Mouse (Mus musculus) thymus, postnatal 0 days (tissue): Measurements from ENCODE around the gene Rhox2h. TPM values are rescaled to one million over a fixed set of nuclear protein-coding genes. Genes with fewer than 3 reads are reported as not detected.
"Not testable (repeated sequence)": the region's sequence is repeated elsewhere in the genome, so short reads cannot be mapped to it uniquely, and the experiment has no call there.

Source experiments
- DNase-seq: peaks from one replicate; pipeline ENCODE4 v3.0.0-alpha.2; 2015; ENCODE audit warnings: low spot score
- polyA plus RNA-seq: library from polyadenylated mRNA; unstranded; fragments of >200 nt; fragmentation: Nextera tagmentation; extraction: Ambion mirVana; gene quantifications from 2 replicates; pipeline ENCODE4 v1.2.1, GENCODE M21; 2015

Rhox2h gene
- not detected in 2 replicates for polyA plus RNA-seq

DNA sequence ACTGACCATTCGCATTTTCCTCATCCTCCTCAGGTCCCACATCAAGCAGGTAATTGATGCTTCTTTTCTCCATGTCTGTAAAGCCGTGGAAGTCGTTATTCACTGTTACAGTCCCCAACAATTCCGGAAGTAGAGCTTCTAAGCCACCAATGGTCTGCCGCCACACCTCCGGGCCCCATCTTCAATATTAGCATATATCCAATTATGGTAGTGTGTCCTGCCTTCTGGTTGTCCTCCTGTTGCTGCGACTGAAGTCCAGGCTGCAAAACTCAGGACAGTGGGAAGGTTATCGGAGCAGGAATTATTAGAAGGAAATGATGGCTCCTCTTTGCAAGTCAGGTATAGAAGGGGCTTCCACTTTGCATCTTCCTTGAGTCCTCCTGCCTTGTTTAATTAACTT is at the start of gene Rhox2h:
TSS of gene Rhox2h (minus strand) at position 101 of the 400 bp plus-strand sequence.
- not testable (repeated sequence) for DNase-seq

DNA sequence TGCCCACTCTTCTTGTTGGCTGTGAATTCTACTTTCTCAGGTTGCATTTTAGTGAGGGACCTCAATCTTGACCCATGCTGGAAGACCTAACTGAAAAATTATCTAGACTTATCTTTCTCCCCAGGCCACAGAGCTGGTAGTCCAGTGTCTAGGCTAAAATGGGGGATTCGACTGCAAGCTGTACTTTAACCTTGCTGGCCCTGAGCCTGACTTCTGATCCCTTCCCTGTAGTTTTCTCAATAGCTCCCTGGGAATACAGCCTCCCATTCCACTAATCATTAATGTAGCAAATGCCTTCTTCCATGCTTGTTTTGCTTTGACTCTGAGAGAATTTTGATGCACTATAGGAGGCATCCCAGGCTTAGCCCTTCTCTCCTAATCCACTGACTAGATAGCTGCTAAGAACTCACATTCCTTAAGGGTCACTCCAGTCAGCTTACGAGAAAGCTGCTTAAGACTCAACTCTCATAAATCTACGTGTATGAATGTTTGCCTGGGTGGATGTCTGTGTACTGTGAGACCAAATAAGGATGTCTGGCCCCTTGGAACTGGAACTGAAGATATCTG is 28.8 kb upstream of the Rhox2h start:
- DNase-seq: no peak

DNA sequence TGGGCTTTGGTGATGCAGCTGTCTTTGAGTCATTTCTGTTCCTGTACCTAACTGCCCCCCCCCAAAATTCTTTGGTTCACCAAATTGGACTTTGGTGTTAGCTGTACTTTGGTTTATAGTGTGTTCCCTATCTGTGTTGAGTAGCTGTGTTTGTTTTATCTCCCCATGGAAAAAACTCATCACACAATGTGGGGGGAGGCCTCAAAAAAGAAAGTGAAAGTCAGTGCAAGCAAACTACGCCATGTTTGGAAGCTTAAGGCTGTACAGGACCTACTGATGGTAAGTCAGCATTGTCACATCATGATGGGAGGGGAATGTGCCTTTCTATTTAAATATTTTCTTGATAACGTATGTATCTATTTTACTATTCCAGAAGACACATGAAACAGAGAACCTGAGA is 19.2 kb upstream of the Rhox2h start:
- no peak for DNase-seq

DNA sequence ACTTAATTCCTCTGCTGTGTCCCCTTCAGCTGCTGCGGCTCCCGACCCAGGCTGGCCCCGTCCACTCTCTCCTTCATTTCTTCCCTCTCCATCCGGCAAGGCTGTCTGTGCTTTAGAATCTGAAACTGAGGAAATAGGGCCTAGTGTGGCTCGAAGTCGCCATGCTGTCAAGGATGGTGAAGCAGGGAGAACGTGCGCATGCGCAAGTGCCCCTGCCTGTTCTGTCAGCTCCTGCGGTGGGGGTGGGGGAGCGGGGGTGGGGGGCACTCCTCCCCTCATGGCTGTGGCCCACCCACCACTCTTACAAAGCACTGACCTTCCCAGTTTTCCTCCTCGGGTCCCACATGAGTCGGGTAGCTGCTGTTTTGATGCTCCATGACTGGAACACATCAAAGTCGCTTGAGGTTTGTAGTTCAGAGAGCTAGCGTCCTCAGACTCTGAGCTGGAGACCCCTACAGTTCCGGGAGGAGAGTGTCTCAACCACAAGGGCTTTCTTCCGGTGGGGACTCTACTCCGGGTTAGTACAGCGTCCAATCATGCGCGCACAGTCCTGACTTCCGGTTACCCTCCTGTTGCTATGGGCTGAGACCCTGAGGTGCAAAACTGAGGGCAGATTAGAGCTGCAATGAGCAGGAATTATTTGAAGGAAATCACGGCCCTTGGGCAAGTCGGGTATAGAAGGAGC is 10.1 kb upstream of the Rhox2h start:
- no peak for DNase-seq

DNA sequence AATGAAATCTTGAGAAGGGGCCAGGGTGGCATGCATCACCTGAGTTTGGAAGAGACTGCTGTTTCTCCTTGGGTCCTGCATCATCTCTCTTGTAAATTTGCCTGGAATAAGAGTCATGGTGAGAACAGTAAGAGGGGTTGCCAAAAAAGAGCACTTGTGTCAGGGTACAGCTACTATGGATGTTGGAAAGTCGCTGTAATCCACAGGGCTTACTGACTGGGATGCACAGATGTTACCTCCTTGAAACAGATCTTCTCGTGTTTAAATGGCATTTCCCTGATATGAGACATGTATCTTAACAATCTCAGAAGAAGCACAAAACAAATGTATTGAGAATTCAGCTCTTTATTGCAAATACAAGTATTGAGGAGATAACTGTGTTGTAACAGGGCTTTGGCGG is 4.4 kb downstream of the Rhox2h start, which contains the start of gene Rhox3h:
TSS of gene Rhox3h (minus strand) at position 101 of the 400 bp plus-strand sequence.
- DNase-seq: not testable (repeated sequence)

DNA sequence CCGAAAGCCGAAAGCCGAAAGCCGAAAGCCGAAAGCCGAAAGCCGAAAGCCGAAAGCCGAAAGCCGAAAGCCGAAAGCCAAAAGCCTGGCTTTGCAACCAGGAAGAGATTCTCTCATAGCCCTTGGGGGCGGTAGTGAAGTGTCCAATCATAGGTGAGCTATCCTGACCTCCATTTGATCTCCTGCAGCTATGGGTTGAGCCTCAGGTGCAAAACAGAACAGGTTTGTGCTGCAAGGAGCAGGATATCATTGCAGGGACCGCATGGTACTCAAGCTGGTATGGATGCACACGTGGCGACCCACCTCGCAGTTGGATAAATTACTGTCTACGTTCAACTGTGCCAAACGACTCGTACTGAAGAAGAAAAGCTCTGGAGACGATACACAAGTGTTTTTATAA is 21.9 kb downstream of the Rhox2h start, which contains the start of gene Rhox4g:
TSS of gene Rhox4g (minus strand) at position 101 of the 400 bp plus-strand sequence.
- DNase-seq: not testable (repeated sequence)

DNA sequence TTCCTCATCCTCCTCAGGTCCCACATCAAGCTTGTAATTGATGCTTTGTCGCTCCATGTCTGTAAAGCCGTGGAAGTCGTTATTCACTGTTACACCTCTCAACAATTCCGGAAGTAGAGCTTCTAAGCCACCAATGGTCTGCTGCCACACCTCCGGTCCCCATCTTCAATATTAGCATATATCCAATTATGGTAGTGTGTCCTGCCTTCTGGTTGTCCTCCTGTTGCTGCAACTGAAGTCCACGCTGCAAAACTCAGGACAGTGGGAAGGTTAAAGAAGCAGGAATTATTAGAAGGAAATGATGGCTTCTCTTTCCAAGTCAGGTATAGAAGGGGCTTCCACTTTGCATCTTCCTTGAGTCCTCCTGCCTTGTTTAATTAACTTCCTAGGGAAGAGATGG is 29.7 kb downstream of the Rhox2h start, which contains the start of gene Rhox2g:
TSS of gene Rhox2g (minus strand) at position 101 of the 400 bp plus-strand sequence.
- DNase-seq: not testable (repeated sequence)

DNA sequence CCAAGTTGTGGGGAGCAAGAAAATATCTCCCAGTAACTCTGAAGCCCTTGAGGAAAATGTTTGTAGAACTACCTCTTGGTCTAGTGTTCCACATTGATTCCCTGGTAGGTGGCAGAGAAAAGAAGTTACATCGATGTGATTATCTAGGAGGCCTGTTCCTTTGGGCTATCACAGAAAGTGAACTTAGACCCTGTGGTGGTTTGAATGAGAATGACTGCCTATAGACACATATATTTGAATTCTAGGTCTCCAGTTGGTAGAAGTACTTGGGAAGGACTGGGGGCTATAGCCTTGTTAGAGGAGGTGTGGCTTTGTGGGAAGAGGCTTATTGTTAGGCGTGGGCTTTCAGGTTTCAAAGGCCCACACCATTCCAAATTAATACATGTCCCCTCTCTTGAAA is 44.6 kb downstream of the Rhox2h start, which contains the start of gene Rhox3g:
TSS of gene Rhox3g (minus strand) at position 101 of the 400 bp plus-strand sequence.
- DNase-seq: not testable (repeated sequence)

Other genes with a start within 250 kb of the Rhox2h start
- 6.4 and 8.1 TPM in 2 replicates for gene Rhox4b, start 240.8 kb downstream of the Rhox2h start, polyA plus RNA-seq
- gene Rhox2c, start 219.6 kb downstream of the Rhox2h start, polyA plus RNA-seq: not detected in 2 replicates
- gene Rhox3c, start 214.7 kb downstream of the Rhox2h start, polyA plus RNA-seq: not detected in 2 replicates
- gene Rhox4c, start 192.9 kb downstream of the Rhox2h start, polyA plus RNA-seq: not detected in 2 replicates
- not detected in 2 replicates for gene Rhox2d, start 179.8 kb downstream of the Rhox2h start, polyA plus RNA-seq
- gene Rhox4d, start 158.9 kb downstream of the Rhox2h start, polyA plus RNA-seq: not detected in 2 replicates
- not detected in 2 replicates for gene Rhox2e, start 142.8 kb downstream of the Rhox2h start, polyA plus RNA-seq
- not detected in 2 replicates for gene Rhox3e, start 131.3 kb downstream of the Rhox2h start, polyA plus RNA-seq
- gene Rhox4e, start 115.9 kb downstream of the Rhox2h start, polyA plus RNA-seq: not detected in 2 replicates
- 0.23 and 0.32 TPM in 2 replicates for gene Rhox2f, start 101.9 kb downstream of the Rhox2h start, polyA plus RNA-seq
- not detected in 2 replicates for gene Rhox3f, start 92.3 kb downstream of the Rhox2h start, polyA plus RNA-seq
- gene Rhox4f, start 65.6 kb downstream of the Rhox2h start, polyA plus RNA-seq: not detected in 2 replicates
- not detected in 2 replicates for gene Rhox3g, start 44.7 kb downstream of the Rhox2h start, polyA plus RNA-seq
- gene Rhox2g, start 29.8 kb downstream of the Rhox2h start, polyA plus RNA-seq: not detected in 2 replicates
- gene Rhox4g, start 21.9 kb downstream of the Rhox2h start, polyA plus RNA-seq: not detected in 2 replicates
- gene Rhox3h, start 4.5 kb downstream of the Rhox2h start, polyA plus RNA-seq: not detected in 2 replicates
- gene Rhox5, start 131.6 kb upstream of the Rhox2h start, polyA plus RNA-seq: 0.85 and 1.6 TPM in 2 replicates
- 0.17 TPM in 1 of 2 replicates, not detected in the other for gene Rhox6, start 153.6 kb upstream of the Rhox2h start, polyA plus RNA-seq
- gene Rhox7a, start 158.4 kb upstream of the Rhox2h start, polyA plus RNA-seq: not detected in 2 replicates
- not detected in 2 replicates for gene Rhox8, start 205.7 kb upstream of the Rhox2h start, polyA plus RNA-seq
- not detected in 2 replicates for gene Rhox7b, start 224.0 kb upstream of the Rhox2h start, polyA plus RNA-seq
- 0.14 TPM in 1 of 2 replicates, not detected in the other for gene Rhox9, start 228.5 kb upstream of the Rhox2h start, polyA plus RNA-seq